Mouse (Mus musculus) kidney, adult 11 months (tissue): ENCODE measurements around the gene Mars.

Experiments
- DNase-seq: peaks from one replicate; pipeline ENCODE4 v3.0.0; 2022

Mars gene

DNA sequence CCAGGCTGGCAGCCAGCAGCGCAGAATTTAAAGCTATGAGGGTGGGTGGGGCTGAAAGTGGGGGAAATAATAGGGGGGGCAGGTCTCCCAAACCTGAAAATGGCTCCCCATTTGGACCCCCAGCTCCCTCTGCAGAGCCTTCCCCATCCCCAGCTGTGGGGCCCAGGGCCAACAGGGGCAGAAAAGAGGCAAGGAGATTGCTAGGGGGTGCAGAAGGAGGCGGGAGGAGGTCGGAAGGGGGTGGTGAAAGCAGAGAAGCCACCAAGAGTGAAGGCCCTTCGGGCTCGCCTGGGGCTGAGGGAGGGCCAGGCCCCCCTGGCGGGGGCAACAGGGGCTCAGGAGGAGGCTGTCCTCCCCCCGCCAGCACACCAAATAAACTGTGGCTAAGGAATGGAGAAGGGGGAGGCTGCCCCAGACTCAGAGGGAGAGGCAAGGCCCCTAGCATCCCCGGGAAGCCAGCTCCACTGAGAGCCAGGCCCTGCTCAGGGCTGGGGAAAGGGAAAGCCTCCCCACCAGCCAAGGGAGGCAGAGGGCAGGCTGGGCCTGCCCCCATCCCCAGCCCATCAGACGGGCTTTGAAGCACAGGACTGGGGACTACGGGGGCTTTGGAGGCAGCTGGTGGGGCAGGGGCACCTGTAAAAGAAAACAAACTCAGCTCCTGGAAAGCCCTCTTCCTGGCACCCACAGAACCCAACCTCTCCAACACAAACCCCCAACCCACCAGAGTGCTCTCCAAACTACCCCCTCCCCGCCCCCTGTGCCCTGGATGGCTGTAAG lies 26.7 kb downstream of the Mars start:
- DNase-seq: no peak

DNA sequence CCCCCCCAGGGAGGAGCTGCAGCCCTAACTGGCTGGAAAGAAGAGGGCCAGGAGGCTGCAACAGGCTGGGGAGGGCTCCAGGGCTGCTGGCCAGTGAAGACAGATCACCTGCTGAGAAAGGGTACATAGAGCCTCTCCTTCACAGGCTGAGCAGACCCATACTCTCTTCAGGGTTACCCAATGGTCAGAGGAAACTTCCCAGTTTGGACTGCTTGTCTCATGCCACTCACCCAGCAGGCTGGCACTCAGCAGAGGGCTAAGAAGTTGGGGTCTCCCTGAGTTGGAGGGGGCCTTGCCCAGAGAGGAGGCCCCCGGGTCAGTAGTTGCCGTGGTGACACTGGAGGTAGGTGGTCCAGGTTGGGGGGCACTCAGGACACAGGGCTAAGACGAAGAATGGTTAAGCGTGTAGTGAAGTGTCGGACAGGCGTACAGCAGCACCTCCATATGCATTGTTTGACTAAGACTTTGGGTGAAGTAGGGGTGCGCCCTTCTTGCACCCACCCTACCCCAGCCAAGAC lies 27.4 kb downstream of the Mars start:
- DNase-seq: no peak

DNA sequence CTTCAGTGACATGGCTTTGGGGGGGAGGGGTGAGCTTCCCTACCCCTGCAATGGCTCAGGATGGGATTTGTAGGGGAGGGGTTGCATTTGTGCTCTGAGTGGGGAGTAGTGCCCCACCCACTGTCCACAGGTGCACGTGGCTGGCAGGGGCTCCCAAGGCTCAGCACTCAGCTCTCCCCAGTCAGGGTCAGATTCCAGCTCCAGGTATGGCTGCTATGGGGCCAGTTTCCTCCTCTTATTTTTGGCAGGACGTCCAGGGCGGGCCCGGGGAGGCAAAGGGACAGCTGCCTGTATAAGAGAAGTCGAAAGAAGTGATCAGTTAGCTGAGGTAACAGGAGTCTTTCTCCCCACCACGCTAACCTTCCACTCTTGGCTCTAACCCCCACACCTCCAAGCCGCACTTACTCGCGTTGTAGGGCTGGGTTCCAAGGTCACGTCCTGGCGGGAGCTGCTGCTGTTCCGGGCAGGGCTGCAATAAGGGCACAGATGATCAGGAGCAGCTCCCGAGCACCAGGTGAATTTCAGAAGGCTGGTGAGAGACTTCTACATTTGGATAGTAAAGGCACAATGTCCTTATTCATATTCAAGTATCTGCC lies 28.9 kb downstream of the Mars start:
- DNase-seq: peak; percentile 30

- peak; percentile 31 for DNase-seq
These were observed 30.3 kb downstream of the Mars start for GRCm38 (mm10) chr10:127281316-127281715.

DNA sequence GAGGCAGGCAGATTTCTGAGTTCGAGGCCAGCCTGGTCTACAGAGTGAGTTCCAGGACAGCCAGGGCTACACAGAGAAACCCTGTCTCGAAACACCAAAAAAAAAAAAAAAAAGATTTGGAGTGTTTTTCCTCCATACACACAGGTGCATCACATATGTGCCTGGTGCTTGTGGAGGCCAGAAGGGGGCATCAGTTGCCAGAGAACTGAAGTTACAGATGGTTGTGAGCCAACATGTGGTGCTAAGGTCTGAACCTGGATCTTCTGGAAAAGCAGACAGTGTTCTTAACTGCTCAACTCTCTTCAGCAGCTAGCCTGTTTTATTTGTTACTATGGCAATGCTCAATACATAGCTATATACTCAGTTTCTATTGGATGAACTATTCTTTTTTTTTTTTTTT lies 31.9 kb downstream of the Mars start:
- no peak for DNase-seq

DNA sequence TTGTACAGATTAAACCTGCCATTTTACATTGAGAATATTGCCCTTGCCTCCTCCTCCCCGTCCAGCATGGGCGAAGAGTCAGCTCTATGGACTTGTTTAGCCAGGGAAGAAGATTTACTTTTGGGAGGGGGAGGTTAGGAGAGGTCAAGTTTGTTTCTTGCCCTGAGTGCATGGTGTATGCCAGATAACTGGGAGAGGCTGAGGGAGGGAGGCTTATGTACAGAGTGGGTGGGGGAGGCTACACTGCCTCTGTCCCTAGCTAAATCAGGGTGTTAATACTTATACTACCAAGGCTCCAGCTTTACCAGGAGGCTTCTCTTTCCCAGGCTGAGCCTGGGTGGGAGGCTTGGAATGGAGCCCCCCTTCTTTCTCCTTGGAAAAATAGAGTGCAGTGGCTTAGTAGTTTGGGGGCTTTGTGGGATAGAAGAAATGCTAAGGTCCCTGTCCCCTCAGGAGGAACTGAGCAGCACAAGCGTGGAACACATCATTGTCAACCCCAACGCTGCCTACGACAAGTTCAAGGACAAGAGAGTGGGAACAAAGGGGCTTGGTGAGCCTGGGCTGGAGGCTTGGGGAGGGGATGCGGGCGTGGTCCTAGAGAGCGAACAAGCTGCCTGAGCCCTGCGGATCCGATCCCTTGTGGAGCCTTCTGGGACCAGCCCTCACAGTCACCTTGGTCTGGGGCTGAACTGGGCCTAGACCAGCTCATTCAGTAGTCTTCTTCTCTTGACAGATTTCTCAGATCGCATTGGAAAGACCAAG lies 37.1 kb downstream of the Mars start:
- no peak for DNase-seq

- no peak for DNase-seq
These were observed 39.2 kb downstream of the Mars start for GRCm38 (mm10) chr10:127272371-127272770.

DNA sequence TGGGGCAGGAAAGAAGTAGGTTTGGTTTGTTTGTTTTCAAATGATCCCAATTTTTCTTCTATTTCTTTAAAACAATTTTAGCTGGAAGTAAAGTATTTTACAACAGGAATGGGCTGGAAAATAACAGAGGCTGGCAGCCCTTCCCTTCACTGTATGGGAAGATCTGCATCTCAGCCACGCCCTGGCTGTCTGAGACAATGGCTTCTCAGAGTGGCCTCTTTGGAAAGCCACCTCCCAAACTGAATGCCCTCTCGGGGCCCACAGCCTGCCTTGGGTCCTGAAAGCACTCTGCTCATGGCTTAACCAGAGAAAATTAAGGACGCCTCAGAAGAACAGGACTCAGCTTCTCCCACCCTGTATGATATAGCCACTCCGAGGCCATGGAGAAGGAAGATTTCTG lies 41.7 kb downstream of the Mars start:
- no peak for DNase-seq

- DNase-seq: no peak
These were observed 42.5 kb downstream of the Mars start for GRCm38 (mm10) chr10:127269036-127269435.

DNA sequence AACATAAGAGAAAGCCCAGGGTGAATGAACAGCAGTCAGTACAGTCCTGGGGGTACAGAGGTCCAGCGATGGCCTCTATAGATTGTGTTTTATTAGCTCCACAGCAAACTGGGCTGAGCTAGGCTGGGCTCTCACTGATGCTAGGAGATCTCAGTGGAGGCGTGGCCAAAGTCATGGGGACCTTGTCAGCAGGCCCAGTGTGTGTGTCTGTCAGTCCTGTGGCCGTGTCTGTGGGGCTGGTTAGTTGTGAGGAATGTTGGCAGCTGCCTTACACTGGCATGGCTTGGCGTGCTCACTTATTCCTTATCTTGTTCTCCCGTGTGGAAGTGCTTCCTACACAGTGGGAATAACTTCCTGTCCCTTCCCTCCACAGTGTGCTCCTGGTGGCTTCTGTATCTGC lies 43.2 kb downstream of the Mars start:
- DNase-seq: no peak

GRCm38 (mm10) chr10:127267318-127267717 lies 44.3 kb downstream of the Mars start:
- DNase-seq: peak; percentile 31

GRCm38 (mm10) chr10:127266112-127267091 lies 45.2 kb downstream of the Mars start, which contains the start of gene Dctn2:
Dctn2 (plus strand) TSS chr10:127266368.
- peak; percentile 97 for DNase-seq

DNA sequence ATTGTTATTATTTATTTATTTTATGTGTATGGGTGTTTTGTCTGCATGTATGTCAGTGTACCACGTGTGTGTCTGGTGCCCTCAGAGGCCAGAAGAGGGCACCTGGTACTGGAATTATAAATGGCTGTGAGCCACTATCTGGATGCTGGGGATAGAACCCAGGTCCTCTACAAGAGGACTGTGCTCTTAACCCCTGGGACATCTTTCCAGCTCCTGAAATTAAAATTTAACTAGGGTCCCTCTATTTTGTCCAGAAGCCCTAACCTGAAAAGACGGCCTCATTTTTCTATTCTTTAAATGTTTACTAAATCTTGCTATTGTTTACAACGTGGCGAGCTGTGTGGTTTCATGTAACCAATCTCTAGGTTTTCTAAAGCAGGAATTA lies 45.9 kb downstream of the Mars start:
- DNase-seq: peak; percentile 28

- DNase-seq: no peak
These were observed 46.6 kb downstream of the Mars start for GRCm38 (mm10) chr10:127264971-127265370.

GRCm38 (mm10) chr10:127264336-127264735 lies 47.2 kb downstream of the Mars start:
- no peak for DNase-seq

- no peak for DNase-seq
These were observed 48.0 kb downstream of the Mars start for GRCm38 (mm10) chr10:127263631-127264030.

- DNase-seq: peak; percentile 18
These were observed 48.8 kb downstream of the Mars start, which contains the start of gene Kif5a for GRCm38 (mm10) chr10:127262548-127263398. Kif5a (minus strand) TSS chr10:127263348.

DNA sequence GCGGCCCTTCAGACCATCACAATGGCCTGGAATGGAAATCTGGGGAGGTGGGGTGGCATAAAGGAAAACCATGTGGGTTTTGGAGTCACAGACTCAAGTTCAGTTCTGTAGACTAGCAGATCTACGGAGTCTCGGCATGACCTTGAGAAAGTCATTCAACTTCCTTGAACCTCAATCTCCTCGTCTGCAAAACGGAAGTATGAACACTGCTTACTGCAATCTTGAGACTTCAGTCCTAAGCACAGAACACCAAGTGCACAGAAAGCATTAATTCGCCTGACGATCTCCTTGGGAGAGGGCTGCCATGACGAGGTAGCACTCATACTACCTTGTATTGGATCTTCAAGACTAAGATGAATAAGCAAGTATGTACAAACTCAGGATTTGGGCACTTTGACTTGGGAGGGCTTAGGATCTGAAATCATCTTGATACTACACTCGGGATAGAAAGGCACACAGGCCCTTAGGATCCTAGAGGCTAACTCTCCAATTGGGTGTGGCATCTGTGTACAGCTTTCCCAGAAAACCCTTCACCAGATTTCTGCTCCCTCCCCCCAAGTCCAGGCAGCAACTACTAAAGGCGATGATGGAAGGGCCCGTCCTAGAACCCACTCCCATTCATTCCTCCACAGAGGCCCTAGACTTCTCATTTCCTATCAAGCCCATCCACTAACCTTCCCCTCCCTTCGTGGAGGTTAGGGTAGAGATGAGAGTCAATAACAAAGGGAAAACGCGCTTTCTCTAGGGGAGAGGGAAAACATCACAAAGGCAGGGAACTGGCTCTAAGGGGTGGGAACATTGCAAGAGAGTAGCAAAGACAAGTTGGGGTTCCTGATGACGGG lies 49.7 kb downstream of the Mars start:
- no peak for DNase-seq

DNA sequence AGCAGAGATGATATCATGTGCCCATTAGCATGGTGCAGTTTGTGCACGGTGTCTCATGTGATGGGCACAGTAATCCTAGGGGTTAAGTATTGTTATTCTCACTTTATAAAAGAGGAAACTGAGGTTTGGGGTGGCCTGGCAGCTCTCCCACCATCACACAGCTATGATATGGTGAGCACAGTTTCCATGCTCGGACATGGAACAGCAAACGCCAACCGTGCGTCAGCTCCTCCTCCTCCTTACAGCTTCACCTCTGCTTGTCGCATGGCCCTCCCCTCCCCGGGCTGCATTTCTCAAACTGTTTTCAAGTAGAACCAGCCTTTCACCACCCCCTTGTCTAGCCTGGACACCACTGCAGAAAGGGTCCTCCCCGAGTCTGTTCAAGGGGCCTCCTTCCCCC lies 53.1 kb downstream of the Mars start:
- DNase-seq: no peak

- no peak for DNase-seq
These were observed 53.8 kb downstream of the Mars start for GRCm38 (mm10) chr10:127257790-127258189.
